Mouse (Mus musculus): ENCODE results near the gene Aste1. TPM values are rescaled to one million over a fixed set of nuclear protein-coding genes. Genes with fewer than 3 reads are reported as not detected.

The Aste1 gene
- 14.1 and 14.6 TPM in 2 replicates for polyA plus RNA-seq (2014; fragmentation: Nextera tagmentation; extraction: Ambion mirVana)

DNA sequence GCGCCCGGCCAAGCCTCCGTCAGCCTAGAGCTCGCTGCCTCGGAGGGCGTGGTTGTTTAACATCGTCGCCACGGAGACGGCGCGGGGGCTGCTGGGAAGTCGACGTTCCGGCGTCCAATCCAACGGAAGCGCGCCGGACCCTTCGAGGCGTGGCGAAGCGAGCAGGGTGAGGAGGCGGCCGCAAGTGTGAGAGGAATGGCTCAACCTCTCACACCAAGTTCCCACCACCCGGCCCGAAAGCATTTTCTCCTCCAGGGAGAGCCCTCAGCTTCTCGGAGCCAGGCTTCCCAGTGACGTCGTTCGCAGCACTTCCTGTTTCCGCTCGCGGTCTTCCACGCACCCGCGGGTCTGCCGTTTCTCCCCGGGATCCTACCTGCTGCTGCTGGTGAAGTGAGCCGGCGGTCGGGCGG, at the start of gene Aste1, which contains the start of gene Nek11:
TSS of gene Aste1 (plus strand) at position 175 of the 410 bp plus-strand sequence.
TSS of gene Nek11 (minus strand) at position 307 of the 410 bp plus-strand sequence.
- DNase-seq (ENCODE audit: low spot score) = peak; percentile 96
- WGBS = 0% methylated on average over 44 of the region's 44 CpGs
- Histone ChIP-seq H3K9me3 (replicated peaks; ENCODE audit: control insufficient read depth, low read length) (no peaks in the 10 kb centered on the region), H3K4me3 (ENCODE audit: low read depth, low read length) (peak within 1 kb of the TSS; percentile 52), H3K27me3 (replicated peaks; ENCODE audit: control insufficient read depth, insufficient read depth, low read length) (no peaks in the 10 kb centered on the region), H3K36me3 (ENCODE audit: control insufficient read depth, insufficient read depth, low read length) (peaks cover 7% of the 10 kb centered on the region; the same call in 1 of the 2 replicates), H3K27ac (ENCODE audit: low read depth, low read length) (peak within 1 kb of the TSS; percentile 84), H3K9ac (ENCODE audit: low read length) (peak within 1 kb of the TSS; percentile 64), H3K4me1 (ENCODE audit: control insufficient read depth, insufficient read depth, low read length) (peaks cover 5% of the 10 kb centered on the region), H3K4me2 (ENCODE audit: low read length) (peak within 1 kb of the TSS; percentile 67)
- ATAC-seq = peak; percentile 97

GRCm38 (mm10) chr9:105348242-105349031, 46.8 kb upstream of the Aste1 start:
- ATAC-seq = peak; percentile 61
- Histone ChIP-seq H3K9ac (ENCODE audit: low read length) (no peak overlapping the region), H3K27ac (ENCODE audit: low read depth, low read length) (peak overlapping the region; percentile 63), H3K36me3 (ENCODE audit: control insufficient read depth, insufficient read depth, low read length) (no peaks in the 10 kb centered on the region), H3K27me3 (replicated peaks; ENCODE audit: control insufficient read depth, insufficient read depth, low read length) (no peaks in the 10 kb centered on the region), H3K4me3 (ENCODE audit: low read depth, low read length) (no peak overlapping the region), H3K9me3 (replicated peaks; ENCODE audit: control insufficient read depth, low read length) (peaks cover 5% of the 10 kb centered on the region; the same call in 1 of the 2 replicates), H3K4me2 (ENCODE audit: low read length) (peak overlapping the region; percentile 6; the same call in 1 of the 2 replicates), H3K4me1 (ENCODE audit: control insufficient read depth, insufficient read depth, low read length) (peaks cover 11% of the 10 kb centered on the region; the same call in 1 of the 2 replicates)
- WGBS = 36% methylated on average over 10 of the region's 10 CpGs
- DNase-seq (ENCODE audit: low spot score) = peak; percentile 46

- Histone ChIP-seq H3K4me1 (ENCODE audit: control insufficient read depth, insufficient read depth, low read length) (peaks cover 11% of the 10 kb centered on the region; the same call in 1 of the 2 replicates), H3K27ac (ENCODE audit: low read depth, low read length) (peak overlapping the region; percentile 63; the same call in 1 of the 2 replicates)
- WGBS = 19% methylated on average over 5 of the region's 5 CpGs
Measured at GRCm38 (mm10) chr9:105349034-105349433, 46.2 kb upstream of the Aste1 start.

DNA sequence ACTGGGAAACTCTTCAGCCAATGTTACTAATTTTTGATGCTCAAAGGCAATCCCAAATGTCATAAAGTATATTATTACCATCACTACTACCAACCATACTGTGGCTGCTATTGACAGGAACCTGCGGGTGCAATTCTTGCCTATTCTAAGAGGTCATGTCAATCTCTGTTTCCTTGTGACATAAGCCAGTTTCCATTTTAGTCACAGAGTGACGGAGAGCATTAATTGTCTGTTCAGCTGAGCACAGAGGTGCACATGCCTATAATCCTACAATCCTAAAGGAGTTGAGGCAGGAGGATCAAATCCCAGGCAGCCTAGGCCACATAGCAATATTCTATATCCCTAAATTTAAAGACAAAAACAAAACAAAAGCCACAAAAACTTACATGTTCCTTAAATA, 33.0 kb upstream of the Aste1 start:
- Histone ChIP-seq H3K36me3 (ENCODE audit: control insufficient read depth, insufficient read depth, low read length) (no peaks in the 10 kb centered on the region), H3K4me1 (ENCODE audit: control insufficient read depth, insufficient read depth, low read length) (no peaks in the 10 kb centered on the region; the same call in 1 of the 2 replicates), H3K27ac (ENCODE audit: low read depth, low read length) (no peak overlapping the region), H3K4me2 (ENCODE audit: low read length) (no peak overlapping the region), H3K9me3 (replicated peaks; ENCODE audit: control insufficient read depth, low read length) (no peaks in the 10 kb centered on the region), H3K9ac (ENCODE audit: low read length) (no peak overlapping the region), H3K4me3 (ENCODE audit: low read depth, low read length) (no peak overlapping the region), H3K27me3 (replicated peaks; ENCODE audit: control insufficient read depth, insufficient read depth, low read length) (no peaks in the 10 kb centered on the region)
- WGBS = 82% methylated on average over 2 of the region's 2 CpGs
- ATAC-seq (no peak), DNase-seq (ENCODE audit: low spot score) (no peak)

More at GRCm38 (mm10) chr9:105349034-105349433, 46.2 kb upstream of the Aste1 start:
- H3K9ac ChIP-seq (ENCODE audit: low read length) = no peak overlapping the region
- peak; percentile 94 for DNase-seq (ENCODE audit: low spot score)
- ATAC-seq = peak; percentile 96
- no peaks in the 10 kb centered on the region for H3K27me3 ChIP-seq (replicated peaks; ENCODE audit: control insufficient read depth, insufficient read depth, low read length)
- H3K4me2 ChIP-seq (ENCODE audit: low read length) = no peak overlapping the region
- no peaks in the 10 kb centered on the region for H3K36me3 ChIP-seq (ENCODE audit: control insufficient read depth, insufficient read depth, low read length)
- no peaks in the 10 kb centered on the region for H3K9me3 ChIP-seq (replicated peaks; ENCODE audit: control insufficient read depth, low read length)
- H3K4me3 ChIP-seq (ENCODE audit: low read depth, low read length) = no peak overlapping the region

GRCm38 (mm10) chr9:105363520-105364231, 31.5 kb upstream of the Aste1 start:
- H3K27ac ChIP-seq (ENCODE audit: low read depth, low read length) = no peak overlapping the region
- no peaks in the 10 kb centered on the region; the same call in 1 of the 2 replicates for H3K4me1 ChIP-seq (ENCODE audit: control insufficient read depth, insufficient read depth, low read length)
- WGBS = 64% methylated on average over 5 of the region's 5 CpGs
- H3K27me3 ChIP-seq (replicated peaks; ENCODE audit: control insufficient read depth, insufficient read depth, low read length) = no peaks in the 10 kb centered on the region
- H3K9me3 ChIP-seq (replicated peaks; ENCODE audit: control insufficient read depth, low read length) = no peaks in the 10 kb centered on the region
- DNase-seq (ENCODE audit: low spot score) (peak; percentile 86), ATAC-seq (peak; percentile 87)
- H3K9ac ChIP-seq (ENCODE audit: low read length) = no peak overlapping the region
- H3K36me3 ChIP-seq (ENCODE audit: control insufficient read depth, insufficient read depth, low read length) = no peaks in the 10 kb centered on the region
- H3K4me3 ChIP-seq (ENCODE audit: low read depth, low read length) = no peak overlapping the region
- no peak overlapping the region for H3K4me2 ChIP-seq (ENCODE audit: low read length)

- no peaks in the 10 kb centered on the region for H3K9me3 ChIP-seq (replicated peaks; ENCODE audit: control insufficient read depth, low read length)
- no peak overlapping the region for H3K9ac ChIP-seq (ENCODE audit: low read length)
- no peaks in the 10 kb centered on the region; the same call in 1 of the 2 replicates for H3K4me1 ChIP-seq (ENCODE audit: control insufficient read depth, insufficient read depth, low read length)
- H3K4me2 ChIP-seq (ENCODE audit: low read length) = no peak overlapping the region
- H3K36me3 ChIP-seq (ENCODE audit: control insufficient read depth, insufficient read depth, low read length) = no peaks in the 10 kb centered on the region
- no peak overlapping the region for H3K27ac ChIP-seq (ENCODE audit: low read depth, low read length)
- WGBS = 92% methylated on average over 4 of the region's 4 CpGs
- H3K4me3 ChIP-seq (ENCODE audit: low read depth, low read length) = no peak overlapping the region
- no peaks in the 10 kb centered on the region for H3K27me3 ChIP-seq (replicated peaks; ENCODE audit: control insufficient read depth, insufficient read depth, low read length)
- ATAC-seq (no peak), DNase-seq (ENCODE audit: low spot score) (no peak)
Measured at GRCm38 (mm10) chr9:105366199-105366598, 29.0 kb upstream of the Aste1 start.

GRCm38 (mm10) chr9:105368605-105369004, 26.6 kb upstream of the Aste1 start:
- Histone ChIP-seq H3K4me1 (ENCODE audit: control insufficient read depth, insufficient read depth, low read length) (no peaks in the 10 kb centered on the region; the same call in 1 of the 2 replicates), H3K27ac (ENCODE audit: low read depth, low read length) (no peak overlapping the region), H3K9ac (ENCODE audit: low read length) (no peak overlapping the region), H3K27me3 (replicated peaks; ENCODE audit: control insufficient read depth, insufficient read depth, low read length) (no peaks in the 10 kb centered on the region), H3K4me2 (ENCODE audit: low read length) (no peak overlapping the region), H3K9me3 (replicated peaks; ENCODE audit: control insufficient read depth, low read length) (no peaks in the 10 kb centered on the region), H3K4me3 (ENCODE audit: low read depth, low read length) (no peak overlapping the region), H3K36me3 (ENCODE audit: control insufficient read depth, insufficient read depth, low read length) (no peaks in the 10 kb centered on the region)
- DNase-seq (ENCODE audit: low spot score) (no peak), ATAC-seq (no peak)
- WGBS = 88% methylated on average over 3 of the region's 3 CpGs

DNA sequence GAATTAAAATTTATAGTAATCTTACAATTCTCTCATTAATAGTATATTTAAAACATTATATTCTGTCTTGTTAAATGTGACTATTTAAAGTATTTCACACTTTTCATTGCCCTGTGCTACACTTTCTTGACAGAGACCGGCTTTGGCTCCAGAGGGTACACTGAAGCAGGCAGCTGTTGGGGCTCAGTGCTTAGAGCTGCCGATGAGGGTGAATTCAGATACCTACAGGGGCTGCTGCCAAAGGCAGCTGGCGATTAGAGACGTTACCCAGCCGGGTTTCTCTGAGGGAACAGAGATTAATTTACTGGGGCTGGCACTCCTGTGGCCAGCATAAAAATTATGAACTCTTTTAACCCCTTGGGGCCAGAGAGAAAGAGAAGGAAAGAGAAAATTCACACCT, 20.8 kb upstream of the Aste1 start:
- DNase-seq (ENCODE audit: low spot score) (no peak), ATAC-seq (no peak)
- H3K9me3 ChIP-seq (replicated peaks; ENCODE audit: control insufficient read depth, low read length) = no peaks in the 10 kb centered on the region
- H3K27ac ChIP-seq (ENCODE audit: low read depth, low read length) = no peak overlapping the region
- H3K27me3 ChIP-seq (replicated peaks; ENCODE audit: control insufficient read depth, insufficient read depth, low read length) = no peaks in the 10 kb centered on the region
- no peak overlapping the region for H3K4me2 ChIP-seq (ENCODE audit: low read length)
- 60% methylated on average over 5 of the region's 5 CpGs for WGBS
- no peaks in the 10 kb centered on the region for H3K36me3 ChIP-seq (ENCODE audit: control insufficient read depth, insufficient read depth, low read length)
- no peak overlapping the region for H3K9ac ChIP-seq (ENCODE audit: low read length)
- no peak overlapping the region for H3K4me3 ChIP-seq (ENCODE audit: low read depth, low read length)
- no peaks in the 10 kb centered on the region for H3K4me1 ChIP-seq (ENCODE audit: control insufficient read depth, insufficient read depth, low read length)

All from forebrain, embryonic 14.5 days (tissue).